Mouse (Mus musculus): Measurements from ENCODE around the gene Mtrf1.
"Not testable (repeated sequence)": the region's sequence is repeated elsewhere in the genome, so short reads cannot be mapped to it uniquely, and the experiment has no call there.

GRCm38 (mm10) chr14:79452591-79452934 is 55.0 kb downstream of the Mtrf1 start:
- not testable (repeated sequence) for TF ChIP-seq CTCF (IDR thresholded peaks at IDR 0.05; ENCODE audit: low read depth, low read length); POLR2A (IDR thresholded peaks at IDR 0.05; ENCODE audit: extremely low read depth, insufficient read depth, low read length)
